31 mouse cellular contexts compared by ENCODE assay signal in the genomic region with DNA sequence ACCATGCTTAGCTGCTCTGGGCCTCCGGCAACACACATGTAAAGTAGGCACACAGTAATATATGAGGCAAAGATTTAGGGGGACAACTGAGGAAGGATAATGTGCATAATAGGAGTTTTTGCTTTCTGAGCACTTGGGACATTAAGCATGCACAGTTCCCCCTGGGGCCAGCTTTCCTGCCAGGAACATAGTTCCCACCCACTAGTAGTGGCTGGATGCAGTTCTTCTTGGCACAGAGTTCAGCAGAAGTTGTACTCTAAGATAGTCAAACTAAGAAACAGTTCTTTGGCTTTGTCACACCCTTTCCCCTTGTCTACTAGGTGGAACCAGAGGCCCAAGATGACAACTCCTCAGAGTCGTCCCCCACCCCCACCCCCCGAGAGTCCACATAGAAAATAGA. TPM values are rescaled to one million over a fixed set of nuclear protein-coding genes. Genes with fewer than 3 reads are reported as not detected.
DNase-seq lines count a peak whose midpoint lies in the region; ATAC-seq lines count a peak whose summit lies in the region.
"Had no signal": no experiment of that assay in that cellular context is flagged by ENCODE, and none has a peak within 500 bp of the region (broad histone marks: within the 10 kb centered on the region; RNA-seq: fewer than 3 reads in every experiment).

No protein-coding gene starts in this region.

- no peaks in the 10 kb centered on the region for H3K4me1 ChIP-seq in heart, embryonic 12.5 days (replicated peaks)
- H3K4me1 ChIP-seq: embryonic facial prominence, embryonic 13.5 days; forebrain, embryonic 10.5 days; hindbrain, embryonic 12.5 days; midbrain, embryonic 10.5 days had no signal

- H3K27me3 ChIP-seq in heart, embryonic 12.5 days (replicated peaks), result no peaks in the 10 kb centered on the region
- H3K27me3 ChIP-seq: CH12.LX; embryonic facial prominence, embryonic 13.5 days; heart, embryonic 15.5 days; hindbrain, embryonic 12.5 days; limb, embryonic 13.5 days; lung, embryonic 15.5 days had no signal

- H3K36me3 ChIP-seq in heart, embryonic 12.5 days, result no peaks in the 10 kb centered on the region
- H3K36me3 ChIP-seq: embryonic facial prominence, embryonic 13.5 days; forebrain, embryonic 10.5 days; heart, embryonic 15.5 days; hindbrain, embryonic 12.5 days; limb, embryonic 13.5 days; lung, embryonic 15.5 days; midbrain, embryonic 10.5 days had no signal

- no peaks in the 10 kb centered on the region; the same call in 1 of the 2 replicates for H3K9me3 ChIP-seq in heart, embryonic 12.5 days (replicated peaks)
- H3K9me3 ChIP-seq: embryonic facial prominence, embryonic 13.5 days; forebrain, embryonic 10.5 days; heart, embryonic 15.5 days; limb, embryonic 13.5 days; lung, embryonic 15.5 days had no signal

- ATAC-seq in heart, embryonic 12.5 days (ENCODE audit: insufficient number of reproducible peaks, low FRiP score), result no peak
- ATAC-seq: activated CD4-positive, CD25-positive, alpha-beta regulatory T cell, adult 4 months; forebrain, embryonic 16.5 days; intestine, embryonic 16.5 days had no signal

- no peak overlapping the region for H3K4me2 ChIP-seq in heart, embryonic 12.5 days
- H3K4me2 ChIP-seq: embryonic facial prominence, embryonic 13.5 days; heart, embryonic 15.5 days; hindbrain, embryonic 12.5 days; limb, embryonic 13.5 days; liver, embryonic 11.5 days; lung, embryonic 15.5 days had no signal

- intact Hi-C loops in heart, postnatal 10 days (cut with DNase I), result no loop called here

- no peak overlapping the region for H3K9ac ChIP-seq in heart, embryonic 12.5 days
- H3K9ac ChIP-seq: embryonic facial prominence, embryonic 13.5 days; heart, embryonic 15.5 days; hindbrain, embryonic 12.5 days; limb, embryonic 13.5 days; lung, embryonic 15.5 days had no signal

- DNase-seq in adrenal gland, postnatal 10 days, result peak; percentile 42
- no peak for DNase-seq in adrenal gland, postnatal 4 days (ENCODE audit: low spot score in 2 of 2)
- DNase-seq in heart, adult 18-20 months, result peak; percentile 68 to 82
- DNase-seq in adipocyte (ENCODE audit: low spot score), result peak; percentile 63
- DNase-seq in heart, postnatal 10 days, result peak; percentile 51 to 53
- no peak for DNase-seq in ovary, postnatal 36 days (ENCODE audit: low spot score)
- no peak for DNase-seq in spleen, postnatal 14 days (ENCODE audit: low spot score in 2 of 2)
- DNase-seq: adrenal gland, postnatal 25 days; cerebellum, adult 18-20 months; cerebellum, postnatal 10 days; kidney, adult 8-10 months; kidney, postnatal 4 days; retina, postnatal 1 day; right cerebral cortex, postnatal 14 days; spleen, adult 18-20 months had no signal

- H3K4me3 ChIP-seq in heart, embryonic 12.5 days, result no peak overlapping the region
- H3K4me3 ChIP-seq: embryonic facial prominence, embryonic 13.5 days; forebrain, embryonic 10.5 days; heart, embryonic 15.5 days; hindbrain, embryonic 12.5 days; limb, embryonic 13.5 days; lung, embryonic 15.5 days; midbrain, embryonic 10.5 days had no signal

- no peak overlapping the region for H3K27ac ChIP-seq in heart, embryonic 12.5 days (ENCODE audit: poor library complexity, severe bottlenecking)
- H3K27ac ChIP-seq: embryonic facial prominence, embryonic 13.5 days; forebrain, embryonic 10.5 days; heart, embryonic 15.5 days; hindbrain, embryonic 12.5 days; kidney, postnatal 0 days; limb, embryonic 13.5 days; lung, embryonic 15.5 days; midbrain, embryonic 10.5 days; stomach, postnatal 0 days had no signal

- 76% methylated on average over 3 of the region's 3 CpGs for WGBS in heart, embryonic 12.5 days

RNA-seq across cellular contexts. Expression of a gene that starts 12.4 kb away (rescaled TPM):
- 10 to 100 TPM; 35.7 to 35.8 TPM for total RNA-seq in adrenal gland, postnatal 10 days (2021)
- total RNA-seq in adrenal gland, postnatal 4 days (2021), result 10 to 100 TPM; 49.4 to 49.5 TPM
- 10 to 100 TPM; 19.8 to 21.3 TPM for total RNA-seq in heart, adult 18-20 months (2021)
- polyA plus RNA-seq in heart, embryonic 12.5 days (2016; fragmentation: Nextera tagmentation; extraction: Ambion mirVana), result 6.8 and 7.3 TPM in 2 replicates
- total RNA-seq in heart, postnatal 10 days (2021), result 10 to 100 TPM; 71.5 to 74.7 TPM
- total RNA-seq: CH12.LX; common myeloid progenitor, adult 5-6 weeks had no signal

Comparison
In these comparisons a context has a peak if more than half of its experiments do, and no peak if none do; other contexts are left out.
1. DNase-seq: peak in adrenal gland, postnatal 10 days (single experiment), heart, adult 18-20 months (2 of 2), adipocyte (single experiment) and heart, postnatal 10 days (2 of 2); none in adrenal gland, postnatal 4 days (0 of 2), ovary, postnatal 36 days (single experiment) and spleen, postnatal 14 days (0 of 2).